Mouse (Mus musculus) heart, postnatal 0 days (tissue): ENCODE measurements around the gene Aif1. TPM values are rescaled to one million over a fixed set of nuclear protein-coding genes. Genes with fewer than 3 reads are reported as not detected.

Experiments used
- ATAC-seq: fragments of 200-750 bp; cut with Nextera tagmentation; 2 replicates; pipeline ENCODE4 v1.8.0; 2017; ENCODE audit warnings: low read depth, moderate number of reproducible peaks, moderate library complexity; ENCODE audit not compliant: insufficient read depth
- DNase-seq: peaks from one replicate; pipeline ENCODE4 v3.0.0-alpha.2; 2016; ENCODE audit warnings: low spot score
- H3K27ac ChIP-seq: fragments of 300-500 bp; sonication (generic); 2 replicates; pipeline ENCODE4 v1.5.1; 2014; ENCODE audit warnings: low read depth, mild to moderate bottlenecking
- H3K27me3 ChIP-seq: fragments of 300-500 bp; sonication (generic); 2 replicates; pipeline ENCODE4 v1.6.1; 2014; ENCODE audit warnings: low read length, mixed read lengths; ENCODE audit not compliant: control insufficient read depth, insufficient read depth
- H3K36me3 ChIP-seq: fragments of 300-500 bp; sonication (generic); replicated peaks from 2 replicates; pipeline ENCODE4 v1.6.1; 2014; ENCODE audit warnings: low read length, mixed read lengths; ENCODE audit not compliant: control insufficient read depth, insufficient read depth
- H3K4me1 ChIP-seq: fragments of 300-500 bp; sonication (generic); 2 replicates; pipeline ENCODE4 v1.6.1; 2014; ENCODE audit warnings: antibody characterized with exemption; ENCODE audit not compliant: control insufficient read depth, insufficient read depth
- H3K4me2 ChIP-seq: fragments of 300-500 bp; sonication (generic); 2 replicates; pipeline ENCODE4 v1.6.1; 2014; ENCODE audit warnings: low read depth, mild to moderate bottlenecking, low read length, moderate library complexity
- H3K4me3 ChIP-seq: fragments of 300-500 bp; sonication (generic); 2 replicates; pipeline ENCODE4 v1.5.1; 2014; ENCODE audit warnings: low read depth, low read length
- H3K9ac ChIP-seq: fragments of 300-500 bp; sonication (generic); replicated peaks from 2 replicates; pipeline ENCODE4 v1.6.1; 2014; ENCODE audit warnings: low read depth, low read length, mixed read lengths
- H3K9me3 ChIP-seq: fragments of 300-500 bp; sonication (generic); replicated peaks from 2 replicates; pipeline ENCODE4 v1.6.1; 2016; ENCODE audit warnings: low read length; ENCODE audit not compliant: control insufficient read depth
- CTCF ChIP-seq: IDR thresholded peaks from 2 replicates; pipeline ENCODE4 v1.5.1; 2016; ENCODE audit warnings: antibody characterized with exemption, control low read depth, low read depth
- EP300 ChIP-seq: IDR thresholded peaks from 2 replicates; pipeline ENCODE4 v1.6.1; 2016; ENCODE audit warnings: antibody characterized with exemption, low read depth
- whole genome bisulfite sequencing: fragments of 180-500 bp; shearing (Covaris S2); extraction: QIAGEN DNeasy Blood & Tissue Kit; methylation state at CpG from one replicate; pipeline ENCODE4 v1.1.7; 2014; 5-methylcytosine and 5-hydroxymethylcytosine counted together
- polyA plus RNA-seq: library from polyadenylated mRNA; unstranded; fragments of >200 nt; fragmentation: Nextera tagmentation; extraction: Ambion mirVana; gene quantifications from 2 replicates; pipeline ENCODE4 v1.2.1, GENCODE M21; 2015
- total RNA-seq: library from RNA; depleted of rRNA; stranded (reverse); fragments of >200 nt; gene quantifications from 2 replicates; pipeline ENCODE4 v1.2.3, GENCODE M21; 2014; ENCODE audit warnings: low replicate concordance

Aif1 gene
- total and polyA plus RNA-seq, 2 experiments from 2014 or later: 1.8 to 7.5 TPM

DNA sequence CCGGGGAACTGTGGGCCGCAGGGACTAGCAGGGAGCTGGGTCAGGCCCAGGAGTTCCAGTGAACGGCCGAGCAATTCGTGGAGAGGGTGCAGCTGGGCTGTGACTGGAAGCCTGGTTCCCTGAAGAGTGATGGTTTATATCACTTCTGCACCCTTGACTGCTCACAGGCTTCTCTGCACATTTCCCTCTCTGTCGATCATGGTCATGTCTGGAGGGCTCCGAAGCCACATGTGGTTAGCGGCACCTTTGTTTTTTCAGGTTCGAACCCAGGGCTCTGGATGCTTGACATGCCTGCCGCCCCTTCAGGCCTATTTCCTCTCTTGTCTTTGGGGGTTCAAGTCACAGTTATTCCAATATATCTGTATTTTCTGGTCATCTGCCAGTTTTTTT is 29.5 kb upstream of the Aif1 start:
- Histone ChIP-seq H3K27me3 (peaks cover 39% of the 10 kb centered on the region), H3K4me1 (no peaks in the 10 kb centered on the region), H3K9ac (no peak overlapping the region), H3K4me2 (no peak overlapping the region), H3K27ac (no peak overlapping the region), H3K9me3 (no peaks in the 10 kb centered on the region), H3K4me3 (no peak overlapping the region), H3K36me3 (no peaks in the 10 kb centered on the region)
- no peak for ATAC-seq
- WGBS: 47% methylated on average over 10 of the region's 10 CpGs
- no peak for DNase-seq
- TF ChIP-seq CTCF: no peak
- no peak for TF ChIP-seq EP300

DNA sequence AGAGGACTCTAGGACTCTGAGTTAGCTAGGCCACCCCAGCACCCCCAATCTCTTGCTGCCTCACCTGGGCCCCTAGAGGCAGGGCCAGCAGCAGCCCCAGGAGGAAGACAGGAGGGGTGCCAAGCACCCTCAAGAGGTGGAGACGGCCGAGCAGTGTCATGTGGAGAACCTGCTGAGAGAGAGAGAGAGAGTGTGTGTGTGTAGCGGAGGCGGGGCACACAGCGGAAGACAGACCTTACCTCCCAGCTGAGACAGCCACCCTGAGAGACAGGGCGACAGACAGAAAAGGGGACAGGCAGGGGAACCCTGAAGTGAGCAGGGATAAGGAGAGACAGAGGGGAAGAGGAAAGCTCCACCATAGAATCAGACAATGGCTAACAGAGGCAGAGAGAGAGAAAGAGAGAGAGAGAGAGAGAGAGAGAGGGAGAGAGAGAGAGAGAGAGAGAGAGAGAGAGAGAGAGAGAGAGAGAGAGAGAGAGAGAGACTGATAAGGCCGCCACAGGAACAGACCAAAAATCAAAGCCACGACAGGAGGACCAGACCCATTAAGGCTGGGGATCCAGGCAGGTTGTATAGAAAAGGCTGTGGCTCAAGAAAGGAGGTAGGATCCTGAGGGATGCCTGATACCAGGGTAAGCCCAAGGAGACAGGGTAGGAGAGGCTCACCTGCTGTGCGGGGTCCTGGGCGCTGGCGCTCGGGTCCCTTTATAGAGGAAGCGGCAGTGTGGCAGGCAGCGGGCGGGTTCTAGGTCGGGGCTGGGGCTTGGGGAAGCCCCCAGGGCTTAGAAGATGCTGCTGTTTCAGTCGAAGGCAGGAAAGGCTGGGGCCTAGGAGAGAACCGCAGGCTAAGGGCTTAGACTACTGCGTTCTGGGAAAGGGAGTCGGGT is 28.9 kb upstream of the Aif1 start, which contains the start of gene Lta:
TSS of gene Lta (minus strand) at position 858 of the 886 bp plus-strand sequence.
- Histone ChIP-seq H3K36me3 (no peaks in the 10 kb centered on the region), H3K9me3 (no peaks in the 10 kb centered on the region), H3K9ac (no peak within 1 kb of the TSS), H3K4me1 (no peaks in the 10 kb centered on the region), H3K4me2 (no peak within 1 kb of the TSS), H3K27me3 (peaks cover 46% of the 10 kb centered on the region), H3K4me3 (no peak within 1 kb of the TSS), H3K27ac (no peak within 1 kb of the TSS; the same call in 1 of the 2 replicates)
- DNase-seq (no peak), ATAC-seq (no peak)
- TF ChIP-seq EP300: no peak
- no peak for TF ChIP-seq CTCF
- WGBS: 30% methylated on average over 20 of the region's 20 CpGs

DNA sequence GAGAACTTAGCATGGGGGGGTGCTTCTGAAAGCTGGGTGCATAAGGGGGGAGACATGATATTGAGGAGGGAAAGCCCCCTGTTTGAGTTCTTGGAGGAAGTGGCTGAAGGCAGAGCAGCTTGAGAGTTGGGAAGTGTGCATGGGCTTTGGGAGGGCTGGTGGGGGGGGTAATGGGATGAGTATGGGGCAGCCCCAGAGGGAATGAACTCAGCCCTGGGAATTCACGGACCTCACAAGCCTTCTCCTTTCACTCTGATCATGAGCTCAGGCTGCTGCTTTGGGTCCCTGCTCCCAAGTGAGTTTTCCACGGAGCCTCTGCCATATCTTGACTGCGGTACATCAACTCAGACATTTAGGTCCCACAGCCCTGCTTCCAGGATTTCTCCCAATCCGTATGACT is 26.6 kb upstream of the Aif1 start:
- Histone ChIP-seq H3K9me3 (no peaks in the 10 kb centered on the region), H3K36me3 (no peaks in the 10 kb centered on the region), H3K9ac (no peak overlapping the region), H3K27me3 (peaks cover 53% of the 10 kb centered on the region), H3K27ac (no peak overlapping the region), H3K4me1 (no peaks in the 10 kb centered on the region), H3K4me2 (no peak overlapping the region), H3K4me3 (no peak overlapping the region)
- WGBS: 58% methylated on average over 4 of the region's 4 CpGs
- TF ChIP-seq CTCF (no peak), EP300 (no peak)
- ATAC-seq: no peak
- DNase-seq: no peak

DNA sequence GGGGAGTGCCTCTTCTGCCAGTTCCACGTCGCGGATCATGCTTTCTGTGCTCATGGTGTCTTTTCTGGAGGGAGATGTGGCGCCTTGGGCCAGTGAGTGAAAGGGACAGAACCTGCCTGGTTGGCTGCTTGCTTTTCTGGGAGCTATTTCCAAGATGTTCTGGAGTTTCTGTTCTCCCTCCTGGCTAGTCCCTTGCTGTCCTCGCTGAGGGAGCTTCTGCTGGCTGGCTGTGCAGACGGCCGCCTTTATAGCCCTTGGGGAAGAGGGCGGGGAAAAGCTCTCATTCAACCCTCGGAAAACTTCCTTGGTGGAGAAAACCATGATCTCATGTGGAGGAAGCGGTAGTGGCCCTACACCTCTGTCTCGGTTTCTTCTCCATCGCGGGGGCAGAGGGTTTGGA is 25.9 kb upstream of the Aif1 start, which contains the start of gene Tnf:
TSS of gene Tnf (minus strand) at position 221 of the 400 bp plus-strand sequence.
- Histone ChIP-seq H3K9ac (no peak within 1 kb of the TSS), H3K4me3 (peak within 1 kb of the TSS; percentile 2; the same call in 1 of the 2 replicates), H3K4me1 (no peaks in the 10 kb centered on the region), H3K36me3 (no peaks in the 10 kb centered on the region), H3K27me3 (peaks cover 58% of the 10 kb centered on the region), H3K27ac (no peak within 1 kb of the TSS), H3K9me3 (no peaks in the 10 kb centered on the region), H3K4me2 (peak within 1 kb of the TSS; percentile 23)
- DNase-seq (no peak), ATAC-seq (no peak)
- 31% methylated on average over 13 of the region's 13 CpGs for WGBS
- TF ChIP-seq EP300: no peak
- TF ChIP-seq CTCF: no peak

DNA sequence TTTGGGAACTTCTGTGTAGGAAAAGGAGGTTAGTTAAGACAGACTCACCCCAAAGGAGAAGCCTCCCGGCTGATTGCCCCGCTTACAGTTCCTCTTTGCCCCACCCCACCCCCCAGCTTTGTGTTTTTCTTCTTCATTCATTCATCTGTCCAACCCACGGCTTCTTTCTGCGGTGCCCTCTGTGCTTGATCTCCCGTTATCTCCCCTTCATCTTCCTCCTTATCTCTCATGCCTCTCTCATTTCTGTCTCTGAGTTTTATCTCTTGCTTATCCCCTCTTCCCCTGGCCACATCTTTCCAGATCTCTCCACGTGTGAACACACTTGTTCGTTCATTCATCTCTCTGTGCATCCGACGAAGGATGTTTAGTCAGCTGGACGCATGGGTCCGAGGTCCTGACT is 25.3 kb upstream of the Aif1 start:
- H3K4me3 ChIP-seq: peak overlapping the region; percentile 2; the same call in 1 of the 2 replicates
- DNase-seq (no peak), ATAC-seq (no peak)
- TF ChIP-seq EP300 (no peak), CTCF (no peak)
- no peak overlapping the region for H3K9ac ChIP-seq
- no peak overlapping the region for H3K27ac ChIP-seq
- H3K36me3 ChIP-seq: no peaks in the 10 kb centered on the region
- WGBS: 45% methylated on average over 11 of the region's 11 CpGs
- H3K4me1 ChIP-seq: peaks cover 2% of the 10 kb centered on the region; the same call in 1 of the 2 replicates
- H3K27me3 ChIP-seq: peaks cover 64% of the 10 kb centered on the region
- H3K9me3 ChIP-seq: no peaks in the 10 kb centered on the region
- H3K4me2 ChIP-seq: peak overlapping the region; percentile 23
